Comparison of ENCODE assay signal across 15 mouse cellular contexts in genomic region chr4:130881336-130881735, GRCm38 (mm10).
"Had no signal": no experiment of that assay in that cellular context is flagged by ENCODE, and none has a peak within 500 bp of the region (broad histone marks: within the 10 kb centered on the region; RNA-seq: fewer than 3 reads in every experiment).

No protein-coding gene starts in this region.

- H3K4me3 ChIP-seq: megakaryocyte, embryonic 14.5 days; midbrain, embryonic 13.5 days; midbrain, embryonic 15.5 days; neural tube, embryonic 12.5 days; stomach, embryonic 15.5 days had no signal

- H3K36me3 ChIP-seq: midbrain, embryonic 13.5 days; midbrain, embryonic 15.5 days; neural tube, embryonic 12.5 days; stomach, embryonic 15.5 days had no signal

- DNase-seq: lung, adult 18-20 months; lung, embryonic 14.5 days; lung, postnatal 10 days; lung, postnatal 36 days; right cerebral cortex, postnatal 14 days; thymus, adult 2 months; thymus, postnatal 25 days; thymus, postnatal 4 days had no signal

- H3K9me3 ChIP-seq: megakaryocyte, embryonic 14.5 days; midbrain, embryonic 13.5 days; midbrain, embryonic 15.5 days; neural tube, embryonic 12.5 days; stomach, embryonic 15.5 days had no signal

- H3K27ac ChIP-seq: macrophage; midbrain, embryonic 13.5 days; midbrain, embryonic 15.5 days; neural tube, embryonic 12.5 days; stomach, embryonic 15.5 days; stomach, postnatal 0 days had no signal
